Mouse (Mus musculus) embryonic fibroblast, embryonic 13.5 days (primary cell): Measurements from ENCODE around the gene H2-DMb1.

Experiments
- CTCF ChIP-seq: IDR thresholded peaks from 2 replicates; pipeline ENCODE4 v1.5.1; 2011; ENCODE audit warnings: mild to moderate bottlenecking, control low read depth, low read length, moderate library complexity, borderline replicate concordance; ENCODE audit not compliant: insufficient read depth
- POLR2A ChIP-seq: IDR thresholded peaks from 2 replicates; pipeline ENCODE4 v1.6.1; 2011; ENCODE audit warnings: low read depth, mild to moderate bottlenecking, control low read depth, low read length, moderate library complexity

GRCm38 (mm10) chr17:34198521-34198912, 45.6 kb downstream of the H2-DMb1 start:
- TF ChIP-seq POLR2A, result no peak
- no peak for TF ChIP-seq CTCF
